Mouse (Mus musculus) adrenal gland, postnatal 4 days (tissue): ENCODE results near the gene Nuf2. TPM values are rescaled to one million over a fixed set of nuclear protein-coding genes. Genes with fewer than 3 reads are reported as not detected.
A peak's percentile ranks its signal among the peaks of the same experiment; 100 is the strongest.
"Not testable (repeated sequence)": the region's sequence is repeated elsewhere in the genome, so short reads cannot be mapped to it uniquely, and the experiment has no call there.

Experiments
- DNase-seq, 2 experiments: peaks; one replicate each; pipeline ENCODE4 v3.0.0; 2021 to 2022; ENCODE audit warnings: low spot score in 2 of 2, mixed read lengths in 2 of 2
- long read RNA-seq, 2 experiments: library from polyadenylated mRNA; stranded (forward); transcript quantifications; one replicate each; pipeline ENCODE4 v2.0.0; 2021
- total RNA-seq, 2 experiments: library from RNA; stranded (reverse); gene quantifications; 2 replicates each; pipeline ENCODE4 v1.2.3; 2021

The Nuf2 gene
- 10 to 100 TPM; 21.8 to 22.6 TPM for total RNA-seq
- long read RNA-seq, experiment 1, transcript Nuf2-201 (15 exons, 2,068 nt) = major isoform, 8 of 9 reads
- long read RNA-seq, experiment 1, partial matches to known transcripts = 1 of 9 reads
- long read RNA-seq, experiment 1, other reads (novel, unspliced or antisense) = 0 of 9 reads
- long read RNA-seq, experiment 2, transcript Nuf2-201 (15 exons, 2,068 nt) = major isoform, 10 of 17 reads
- long read RNA-seq, experiment 2, partial matches to known transcripts = 2 of 17 reads
- long read RNA-seq, experiment 2, other reads (novel, unspliced or antisense) = 2 of 17 reads

DNA sequence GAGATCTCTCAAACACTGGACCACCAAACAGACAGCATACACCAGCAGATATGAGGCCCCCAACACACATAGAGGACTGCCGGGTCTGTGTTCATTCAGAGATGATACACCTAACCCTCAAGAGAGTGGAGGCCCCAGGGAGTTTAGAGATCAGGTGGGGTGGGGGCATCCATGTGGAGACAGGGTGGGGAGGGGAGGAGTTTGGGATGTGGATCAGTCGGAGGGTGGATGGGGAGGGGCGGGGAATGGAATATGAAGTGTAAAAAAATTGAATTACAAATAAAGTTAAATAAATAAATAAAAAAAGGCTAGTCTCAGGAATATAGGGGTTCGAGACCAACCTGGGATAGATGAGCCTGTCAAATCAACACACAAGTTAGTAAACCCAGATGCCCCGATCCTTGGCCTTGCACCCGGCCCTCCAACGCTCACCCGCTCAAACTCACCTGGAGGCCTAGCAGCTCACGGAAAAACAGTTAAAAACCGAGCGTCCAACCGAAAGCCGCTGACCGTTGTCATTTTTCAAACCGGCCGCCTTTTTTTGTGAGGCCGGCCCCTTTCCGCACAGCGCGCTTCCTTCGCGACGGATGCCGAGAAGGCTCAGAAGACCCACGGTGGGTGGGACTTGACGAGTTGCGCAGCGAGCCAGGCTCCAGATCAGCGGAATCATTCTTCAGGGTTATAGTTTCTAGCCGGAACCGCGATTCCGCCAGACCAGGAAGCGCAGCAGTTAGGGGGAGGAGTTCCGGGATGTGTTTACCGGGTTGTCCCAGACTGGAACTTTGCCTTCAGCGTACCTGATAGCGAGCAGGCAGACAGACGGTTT is at the start of gene Nuf2:
Gene Nuf2 (minus strand): TSS at position 589 of the 826 bp plus-strand sequence.
- peak; percentile 91 to 97 for DNase-seq

DNA sequence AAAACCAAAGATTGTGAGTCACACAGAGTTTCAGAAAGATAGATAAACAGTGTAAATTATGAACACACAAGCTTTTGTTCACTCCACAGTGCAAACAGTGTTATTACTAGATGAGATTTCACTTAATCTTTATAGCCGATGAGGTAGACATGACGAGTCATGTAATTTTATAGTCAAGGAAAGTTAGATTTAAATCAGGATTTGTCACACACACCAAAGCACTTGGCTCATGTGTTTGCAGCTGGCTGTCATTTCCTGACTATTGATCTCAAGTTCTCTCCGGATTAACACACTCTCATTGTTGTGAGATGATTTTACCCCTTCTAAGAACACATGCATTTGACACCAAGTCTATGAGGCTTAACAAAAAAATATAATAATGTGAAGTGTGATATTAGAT is 48.3 kb upstream of the Nuf2 start:
- no peak for DNase-seq

DNA sequence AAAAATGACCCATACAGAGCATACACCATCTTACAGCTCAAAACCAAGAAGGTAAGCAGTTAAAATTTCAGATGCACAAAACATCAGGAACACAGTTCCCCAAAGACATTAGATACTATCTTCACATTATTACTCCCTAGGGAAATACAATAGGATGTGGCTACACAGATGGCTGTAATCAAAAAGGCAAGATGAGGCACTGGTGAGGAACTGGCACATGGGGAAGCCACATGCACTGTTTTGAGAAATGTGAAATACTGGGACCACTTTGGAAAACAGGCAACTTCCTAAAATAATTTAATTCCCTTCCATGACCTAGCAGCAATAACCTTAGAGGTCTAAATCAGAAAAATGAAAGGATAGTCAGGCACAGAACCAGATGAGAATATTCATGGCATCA is 42.9 kb upstream of the Nuf2 start:
- DNase-seq = no peak

DNA sequence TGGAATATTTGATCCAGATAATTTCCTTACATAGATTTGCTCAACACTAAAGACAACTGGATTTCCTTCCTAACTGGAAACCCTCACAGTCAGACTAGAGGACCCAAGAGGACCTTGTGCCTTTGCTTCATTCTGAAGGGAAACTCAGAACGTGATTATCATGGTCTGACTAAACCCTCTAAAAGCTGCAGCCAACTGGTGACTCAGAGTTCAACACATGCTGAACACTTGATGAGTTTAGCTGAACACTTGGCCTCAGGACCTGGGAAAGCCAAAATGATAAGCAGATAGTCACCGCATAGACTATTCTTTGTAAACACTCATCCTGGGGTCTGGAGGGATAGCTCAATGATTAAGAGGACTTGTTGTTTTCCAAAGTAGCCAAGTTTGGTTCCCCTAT is 24.4 kb upstream of the Nuf2 start:
- no peak for DNase-seq

DNA sequence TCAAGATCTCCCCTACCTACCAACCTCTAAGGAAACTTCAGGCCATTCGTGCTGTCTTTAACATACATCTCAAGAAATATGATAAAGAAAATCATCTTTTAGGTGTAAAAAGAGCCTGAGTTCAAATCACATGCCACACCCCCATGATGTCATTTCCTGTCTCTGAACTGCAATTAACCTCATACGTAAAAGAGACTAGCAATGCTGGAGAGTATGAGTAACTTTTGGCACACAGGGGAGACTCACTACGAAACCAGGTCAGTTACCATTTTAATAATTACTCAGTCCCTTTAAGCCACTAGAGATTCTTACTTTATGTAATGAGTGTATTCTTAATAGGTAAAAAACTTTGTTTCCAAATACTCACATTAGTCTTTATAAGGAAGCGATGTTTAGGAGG is 23.8 kb upstream of the Nuf2 start:
- DNase-seq = no peak

DNA sequence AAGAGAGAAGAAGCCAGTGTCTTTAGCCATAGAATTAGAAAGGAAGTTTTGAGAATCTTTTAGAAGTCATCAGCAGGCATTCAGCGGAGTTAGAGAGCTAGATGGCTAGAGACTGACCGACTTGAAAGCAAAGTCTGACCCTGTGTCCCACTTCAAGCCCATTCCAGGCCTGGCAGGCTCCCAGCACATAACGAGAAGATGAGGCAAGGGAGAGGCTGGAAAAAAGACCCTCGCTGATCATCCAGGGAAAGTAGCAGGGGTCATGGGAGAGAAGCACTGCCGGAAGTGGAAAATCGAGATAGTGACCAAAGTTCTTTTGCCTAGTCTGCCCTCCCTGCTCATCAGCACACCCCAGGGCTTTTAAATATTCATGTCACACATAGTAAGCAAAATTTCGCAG is 22.2 kb upstream of the Nuf2 start:
- no peak for DNase-seq

DNA sequence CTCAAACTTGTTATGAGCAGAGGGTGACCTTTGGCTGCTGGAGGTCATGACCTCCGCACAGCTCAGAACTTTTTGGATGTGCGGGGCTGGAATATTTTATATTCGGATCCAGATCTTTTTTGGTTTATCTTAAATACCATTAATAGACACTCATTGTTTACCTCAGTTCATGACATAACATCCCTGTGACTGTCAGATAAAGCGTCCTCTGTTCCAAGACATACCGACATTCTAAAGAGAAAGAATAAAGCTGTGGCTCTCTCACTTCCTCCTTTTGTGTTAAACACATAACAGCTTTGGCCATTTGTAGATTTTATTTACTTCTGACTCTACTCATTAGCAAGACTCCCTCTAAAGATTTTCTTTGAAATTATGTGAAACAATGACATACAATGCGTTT is 9.2 kb upstream of the Nuf2 start:
- no peak for DNase-seq

DNA sequence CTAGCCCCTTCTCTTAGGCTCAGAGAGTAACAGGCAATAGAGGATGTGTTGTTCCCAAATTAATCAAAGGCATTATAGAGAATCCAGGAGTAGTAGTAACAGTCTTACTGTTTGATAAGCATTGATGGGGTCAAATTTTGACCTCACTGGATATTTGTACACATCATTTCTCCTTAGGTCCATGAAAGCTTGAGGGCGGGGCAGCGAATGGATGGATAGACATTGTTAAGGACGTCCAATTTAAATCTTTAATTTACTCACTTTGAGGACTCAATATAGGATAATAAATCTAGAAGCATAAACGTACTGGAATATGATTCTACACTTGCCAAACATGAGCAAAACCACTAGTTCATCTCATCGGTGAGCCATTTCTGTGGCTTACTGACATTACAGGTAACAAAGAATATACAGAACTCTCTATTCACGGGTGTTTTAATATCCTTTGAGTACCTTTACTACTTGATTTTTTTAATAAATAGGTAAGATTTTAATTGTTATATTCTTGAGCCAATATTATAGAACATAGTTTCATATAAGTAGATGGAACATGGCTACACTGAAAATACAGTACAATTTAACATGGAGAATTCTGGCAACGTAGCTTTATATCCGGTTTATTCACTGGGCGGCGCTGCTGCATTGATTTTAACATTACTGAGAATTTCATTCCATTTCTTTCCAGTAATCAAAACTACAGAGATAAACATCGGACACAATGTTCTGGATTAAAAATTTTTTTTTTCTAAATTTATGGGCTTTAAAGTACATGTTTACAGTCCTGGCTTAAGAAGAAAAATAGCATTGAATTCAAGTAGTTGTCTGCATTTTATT is 655 bp upstream of the Nuf2 start:
- peak in 1 of 2 experiments; percentile 19 for DNase-seq

DNA sequence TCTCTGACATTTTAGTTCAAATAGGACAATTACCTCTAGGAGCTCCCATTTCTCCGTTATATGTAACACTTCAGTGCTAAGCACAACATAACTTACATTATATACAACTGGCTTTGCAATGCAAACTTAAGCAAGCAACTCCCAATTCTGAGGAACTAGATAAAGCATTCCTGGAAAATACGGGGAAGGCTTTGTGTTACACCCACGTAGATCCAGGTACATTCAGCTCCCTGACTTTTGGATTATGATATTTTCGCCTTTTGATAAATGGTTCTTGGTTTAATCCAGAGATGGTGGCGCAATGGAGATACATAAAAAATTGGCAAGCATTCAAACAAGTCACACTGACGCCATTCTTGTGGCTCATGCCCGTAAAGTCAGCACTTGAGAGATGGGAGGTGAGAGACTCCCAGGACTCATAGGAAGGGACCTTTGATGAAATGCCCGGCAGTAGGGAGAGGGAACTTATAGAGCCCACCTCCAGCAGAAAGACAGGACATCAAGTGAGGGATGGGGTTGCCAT is 1.2 kb downstream of the Nuf2 start:
- no peak for DNase-seq

DNA sequence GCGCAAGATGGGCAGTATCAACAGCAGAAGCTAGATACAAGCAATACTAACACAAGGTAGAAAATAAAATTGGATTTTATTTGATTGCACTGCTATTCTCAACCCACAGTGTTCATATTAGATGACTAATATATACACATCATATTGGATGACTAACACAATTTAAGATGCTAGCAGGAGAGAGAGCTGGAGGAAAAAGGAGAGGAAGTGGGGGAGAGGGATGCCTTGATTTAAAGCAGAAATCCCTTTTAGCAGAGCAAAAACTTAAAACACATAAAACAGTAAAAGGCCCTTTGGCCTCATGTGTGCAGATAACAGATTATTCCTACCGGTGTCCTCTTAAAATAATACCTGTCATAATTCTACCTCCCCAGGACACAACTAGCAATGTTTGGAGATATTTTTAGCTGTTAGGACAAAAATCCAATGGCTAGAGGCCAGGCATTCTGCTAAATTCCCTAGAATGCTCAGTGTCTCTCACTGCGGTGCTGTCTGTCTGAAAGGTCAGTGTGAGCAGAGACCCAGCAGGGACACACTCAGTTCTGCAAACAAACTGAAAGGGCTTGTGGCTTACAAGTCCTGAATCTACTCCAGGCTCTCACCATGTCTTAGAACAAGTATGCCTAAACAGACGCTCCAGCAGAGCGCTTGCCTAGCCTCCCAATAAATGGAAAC is 5.1 kb downstream of the Nuf2 start:
- no peak for DNase-seq

DNA sequence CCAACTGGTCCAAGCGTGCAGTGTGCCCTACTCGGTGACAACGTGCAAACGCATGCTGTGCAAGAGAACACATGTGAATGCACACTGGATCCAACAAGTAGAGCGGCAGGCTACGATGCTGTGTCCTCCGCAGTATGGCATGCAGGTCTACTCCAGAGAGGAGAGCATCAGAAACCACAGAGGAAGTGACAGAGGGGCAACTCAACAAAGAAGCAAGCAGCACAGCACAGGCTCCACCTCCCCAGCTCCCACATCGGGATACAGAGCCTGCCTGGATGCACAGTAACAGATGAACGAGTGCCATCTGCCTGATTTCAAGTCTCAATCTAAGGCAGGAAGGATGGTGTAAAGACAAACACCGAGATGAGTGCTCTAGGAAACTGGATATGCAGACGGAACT is 11.9 kb downstream of the Nuf2 start:
- DNase-seq = no peak

DNA sequence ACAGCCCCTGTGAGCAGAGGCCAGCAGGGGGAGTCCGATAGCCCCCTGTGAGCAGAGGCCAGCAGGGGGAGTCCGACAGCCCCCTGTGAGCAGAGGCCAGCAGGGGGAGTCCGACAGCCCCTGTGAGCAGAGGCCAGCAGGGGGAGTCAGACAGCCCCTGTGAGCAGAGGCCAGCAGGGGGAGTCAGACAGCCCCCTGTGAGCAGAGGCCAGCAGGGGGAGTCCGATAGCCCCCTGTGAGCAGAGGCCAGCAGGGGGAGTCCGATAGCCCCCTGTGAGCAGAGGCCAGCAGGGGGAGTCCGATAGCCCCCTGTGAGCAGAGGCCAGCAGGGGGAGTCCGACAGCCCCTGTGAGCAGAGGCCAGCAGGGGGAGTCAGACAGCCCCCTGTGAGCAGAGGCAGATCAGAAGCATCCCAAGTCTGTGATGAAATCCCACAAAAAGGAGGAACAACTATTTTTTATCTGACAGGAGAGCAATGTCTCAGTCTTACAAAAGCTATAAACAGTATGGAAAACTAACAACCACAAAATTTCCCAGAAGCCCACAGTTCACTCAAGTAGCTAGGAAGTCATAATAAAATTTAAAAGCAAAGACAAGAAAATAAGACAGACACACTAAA is 13.3 kb downstream of the Nuf2 start:
- not testable (repeated sequence) for DNase-seq

DNA sequence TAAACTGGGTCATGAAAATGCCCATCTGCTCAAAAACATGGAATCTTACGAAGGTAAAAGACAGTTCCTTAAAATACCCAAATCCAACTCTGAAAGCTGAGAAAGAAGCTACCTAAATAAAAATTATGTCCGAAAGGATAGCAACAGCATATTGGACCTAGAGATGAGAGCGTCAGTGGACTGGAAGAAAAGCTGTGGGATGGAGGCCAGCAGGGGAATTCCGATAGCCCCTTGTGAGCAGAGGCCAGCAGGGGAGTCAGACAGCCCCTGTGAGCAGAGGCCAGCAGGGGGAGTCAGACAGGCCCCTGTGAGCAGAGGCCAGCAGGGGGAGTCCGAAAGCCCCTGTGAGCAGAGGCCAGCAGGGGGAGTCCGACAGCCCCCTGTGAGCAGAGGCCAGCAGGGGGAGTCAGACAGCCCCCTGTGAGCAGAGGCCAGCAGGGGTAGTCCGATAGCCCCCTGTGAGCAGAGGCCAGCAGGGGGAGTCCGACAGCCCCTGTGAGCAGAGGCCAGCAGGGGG is 13.8 kb downstream of the Nuf2 start:
- no peak for DNase-seq

DNA sequence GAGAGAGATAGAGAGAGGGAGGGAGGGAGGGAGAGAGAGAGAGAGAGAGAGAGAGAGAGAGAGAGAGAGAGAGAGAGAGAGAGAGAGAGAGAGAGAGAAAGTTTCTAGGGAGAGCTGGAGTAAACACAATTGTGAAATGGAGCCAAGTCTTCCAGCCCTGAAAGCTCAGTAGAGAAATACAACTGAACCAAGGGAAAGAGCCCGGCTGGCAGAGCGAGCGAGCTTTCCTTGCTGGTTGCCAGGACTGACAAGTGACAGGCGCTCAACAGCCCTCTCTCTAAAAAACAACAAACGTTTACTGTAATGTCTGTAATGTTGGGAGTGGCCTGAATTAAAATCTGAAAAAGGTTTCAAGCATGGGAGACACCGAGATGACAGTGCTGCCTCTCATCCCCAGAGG is 24.9 kb downstream of the Nuf2 start:
- no peak for DNase-seq

DNA sequence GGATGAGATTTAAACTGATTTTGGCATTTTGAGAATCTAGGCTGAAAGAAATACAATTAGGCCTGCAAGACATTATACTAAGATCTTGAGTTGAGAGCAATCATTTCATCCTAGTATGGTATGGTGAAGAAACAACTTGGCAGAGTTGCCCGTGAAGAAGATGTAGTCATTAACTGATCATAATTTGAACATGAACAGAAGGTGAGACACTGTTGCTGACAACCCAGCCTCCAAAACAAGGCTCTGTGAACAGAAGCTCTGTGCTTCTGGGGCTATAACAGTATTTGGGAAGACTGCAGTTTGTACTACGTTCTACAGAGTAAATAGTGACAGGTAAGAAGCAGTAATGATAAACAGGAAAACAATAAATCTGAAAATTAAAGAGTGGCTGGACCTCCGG is 28.4 kb downstream of the Nuf2 start:
- DNase-seq = no peak

DNA sequence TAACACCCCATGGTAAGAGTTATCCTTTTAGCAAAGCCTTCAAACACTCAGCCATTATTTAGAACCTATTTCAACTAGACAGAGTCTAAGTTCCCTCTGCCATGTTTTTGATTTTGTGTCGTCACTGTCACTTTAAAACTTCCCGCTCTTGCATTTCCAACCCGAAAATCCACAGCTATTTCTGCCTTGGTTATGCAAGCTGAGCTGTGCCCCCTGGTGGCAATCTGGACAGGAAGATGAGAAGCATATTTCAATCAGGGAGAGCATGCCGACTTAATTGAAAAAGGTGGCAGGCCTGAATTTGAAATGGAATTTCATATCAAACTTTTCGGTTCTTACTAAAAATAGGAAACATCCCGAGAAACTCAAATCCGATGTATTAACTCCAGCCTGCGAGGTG is 35.6 kb downstream of the Nuf2 start:
- DNase-seq = peak in 1 of 2 experiments; percentile 13

DNA sequence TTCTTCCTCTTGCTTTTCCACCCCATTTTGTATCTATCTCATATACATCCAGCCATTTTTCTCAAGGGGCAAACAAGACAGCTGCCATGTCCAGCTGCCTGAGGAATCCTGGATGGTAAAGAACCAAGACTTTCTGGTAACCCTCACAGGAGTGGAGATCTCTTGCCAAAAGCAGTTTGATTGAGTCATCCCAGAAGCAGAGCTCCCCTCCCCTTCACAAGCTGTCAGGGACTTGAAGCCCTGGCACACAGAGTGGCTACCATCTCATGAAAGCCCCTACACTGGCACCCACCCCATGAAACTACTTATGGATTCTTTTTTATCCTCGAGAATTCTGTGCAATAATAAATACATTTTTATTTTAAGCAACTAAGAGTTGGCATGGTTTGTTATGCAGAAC is 39.7 kb downstream of the Nuf2 start:
- DNase-seq = no peak

DNA sequence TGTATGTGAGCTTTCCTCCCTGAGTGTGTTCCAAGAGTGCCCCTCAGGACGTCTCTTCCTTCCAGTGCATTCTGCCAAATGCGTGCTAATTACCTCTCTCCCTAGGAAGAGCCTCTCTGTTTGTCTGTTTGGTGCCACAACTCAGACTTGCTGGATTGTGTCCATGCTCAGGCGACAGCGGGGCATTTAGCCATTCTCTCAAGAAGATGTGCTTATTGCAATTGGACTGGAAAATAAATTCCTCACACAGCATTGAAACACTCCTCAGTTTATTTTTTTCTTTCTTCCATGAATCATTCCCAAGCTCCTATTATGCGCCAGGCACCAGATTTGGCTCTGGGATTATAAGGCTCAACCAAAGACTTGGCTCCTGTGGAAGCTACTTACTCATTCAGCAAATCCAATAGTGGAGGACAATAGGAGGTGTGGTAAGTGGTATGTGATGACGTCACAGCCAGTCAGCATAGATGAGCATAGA is 45.8 kb downstream of the Nuf2 start:
- DNase-seq = no peak

DNA sequence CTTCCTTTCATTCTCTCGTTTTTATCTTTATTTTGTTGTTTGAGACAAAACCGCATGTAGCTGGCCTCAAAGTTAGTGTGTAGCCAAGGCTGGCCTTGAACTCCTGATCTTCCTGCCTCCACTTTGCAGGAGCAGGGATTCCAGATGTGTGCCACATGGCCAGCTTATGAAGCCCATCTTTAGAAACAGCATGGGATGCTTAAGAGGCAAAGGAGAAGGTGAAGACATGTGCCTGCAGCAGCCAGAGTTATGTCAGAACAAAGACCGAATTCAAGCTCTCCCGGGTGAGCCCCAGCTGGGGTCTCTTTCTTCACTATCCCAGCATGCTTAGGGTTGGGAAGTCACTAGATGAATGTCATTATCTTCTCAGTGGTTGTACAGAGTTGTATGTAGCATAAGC is 46.7 kb downstream of the Nuf2 start:
- no peak for DNase-seq
